Mouse (Mus musculus): ENCODE measurements around the gene Vmn1r137. TPM values are rescaled to one million over a fixed set of nuclear protein-coding genes. Genes with fewer than 3 reads are reported as not detected.

The Vmn1r137 gene
- not detected for total RNA-seq (2023)

GRCm38 (mm10) chr7:21994287-21994686, at the start of gene Vmn1r137:
Gene Vmn1r137 (plus strand): TSS chr7:21994587.

GRCm38 (mm10) chr7:22028797-22029196, 34.4 kb downstream of the Vmn1r137 start, which contains the start of gene Vmn1r138:
Gene Vmn1r138 (minus strand): TSS chr7:22028897.

Other genes with a start within 250 kb of the Vmn1r137 start
- not detected for gene Gm4175, start 233.1 kb upstream of the Vmn1r137 start, total RNA-seq (2023)
- gene Gm4177, start 197.9 kb upstream of the Vmn1r137 start, total RNA-seq (2023) = not detected
- not detected for gene Vmn1r135, start 162.2 kb upstream of the Vmn1r137 start, total RNA-seq (2023)
- not detected for gene Gm5725, start 150.3 kb upstream of the Vmn1r137 start, total RNA-seq (2023)
- gene Gm5891, start 73.3 kb upstream of the Vmn1r137 start, total RNA-seq (2023) = not detected
- gene Vmn1r138, start 34.3 kb downstream of the Vmn1r137 start, total RNA-seq (2023) = not detected
- gene Gm6176, start 61.7 kb downstream of the Vmn1r137 start, total RNA-seq (2023) = not detected
- not detected for gene Vmn1r139, start 74.5 kb downstream of the Vmn1r137 start, total RNA-seq (2023)
- gene Gm16451, start 123.7 kb downstream of the Vmn1r137 start, total RNA-seq (2023) = not detected
- gene Gm10666, start 140.2 kb downstream of the Vmn1r137 start, total RNA-seq (2023) = not detected
- not detected for gene Vmn1r142, start 169.4 kb downstream of the Vmn1r137 start, total RNA-seq (2023)
- not detected for gene Vmn1r143, start 194.8 kb downstream of the Vmn1r137 start, total RNA-seq (2023)
- not detected for gene Gm8653, start 206.7 kb downstream of the Vmn1r137 start, total RNA-seq (2023)
- not detected for gene Gm8453, start 234.9 kb downstream of the Vmn1r137 start, total RNA-seq (2023)

Measured in CD4-positive naive resting alpha-beta T cell, adult 57 days (primary cell).